Mouse (Mus musculus): Measurements from ENCODE around the gene Jsrp1. TPM values are rescaled to one million over a fixed set of nuclear protein-coding genes. Genes with fewer than 3 reads are reported as not detected.
A peak's percentile ranks its signal among the peaks of the same experiment; 100 is the strongest.

The Jsrp1 gene
- polyA plus RNA-seq, 1 experiment from 2014 or later, result 0.38 TPM

GRCm38 (mm10) chr10:80797186-80798149 lies 15.8 kb downstream of the Jsrp1 start:
- Histone ChIP-seq H3K27ac (replicated peaks) (peak overlapping the region; percentile 94), H3K27me3 (no peaks in the 10 kb centered on the region), H3K4me3 (peak overlapping the region; percentile 88), H3K9me3 (no peaks in the 10 kb centered on the region), H3K36me3 (peaks cover 58% of the 10 kb centered on the region), H3K4me1 (peaks cover 29% of the 10 kb centered on the region), H3K4me2 (replicated peaks) (peak overlapping the region; percentile 76), H3K9ac (replicated peaks) (peak overlapping the region; percentile 94)
- peak; percentile 67 for ATAC-seq (ENCODE audit: low FRiP score, low read depth)
- WGBS, result 4% methylated on average over 58 of the region's 59 CpGs

GRCm38 (mm10) chr10:80796307-80796848 lies 16.9 kb downstream of the Jsrp1 start:
- Histone ChIP-seq H3K27ac (replicated peaks) (no peak overlapping the region), H3K27me3 (no peaks in the 10 kb centered on the region), H3K9ac (replicated peaks) (peak overlapping the region; percentile 94), H3K9me3 (no peaks in the 10 kb centered on the region), H3K4me2 (replicated peaks) (peak overlapping the region; percentile 76), H3K4me3 (peak overlapping the region; percentile 88), H3K36me3 (peaks cover 58% of the 10 kb centered on the region), H3K4me1 (peaks cover 29% of the 10 kb centered on the region)
- WGBS, result 90% methylated on average over 9 of the region's 9 CpGs
- no peak for ATAC-seq (ENCODE audit: low FRiP score, low read depth)

GRCm38 (mm10) chr10:80794750-80795149 lies 18.5 kb downstream of the Jsrp1 start:
- 0 out of 2 replicates have a peak overlapping the region, but pooled peaks have one; percentile 21 for H3K27ac ChIP-seq (replicated peaks)
- H3K4me1 ChIP-seq, result peaks cover 20% of the 10 kb centered on the region
- no peak overlapping the region for H3K4me2 ChIP-seq (replicated peaks)
- no peaks in the 10 kb centered on the region for H3K27me3 ChIP-seq
- no peaks in the 10 kb centered on the region for H3K9me3 ChIP-seq
- no peak overlapping the region for H3K9ac ChIP-seq (replicated peaks)
- ATAC-seq (ENCODE audit: low FRiP score, low read depth), result no peak
- no peak overlapping the region for H3K4me3 ChIP-seq
- WGBS, result 89% methylated on average over 8 of the region's 8 CpGs
- peaks cover 70% of the 10 kb centered on the region for H3K36me3 ChIP-seq

- H3K36me3 ChIP-seq, result peaks cover 78% of the 10 kb centered on the region
- 88% methylated on average over 4 of the region's 4 CpGs for WGBS
Measured at GRCm38 (mm10) chr10:80793803-80794202, 19.5 kb downstream of the Jsrp1 start.

GRCm38 (mm10) chr10:80793033-80793784 lies 20.1 kb downstream of the Jsrp1 start:
- no peak overlapping the region for H3K9ac ChIP-seq (replicated peaks)
- H3K4me3 ChIP-seq, result no peak overlapping the region
- no peak overlapping the region for H3K4me2 ChIP-seq (replicated peaks)
- ATAC-seq (ENCODE audit: low FRiP score, low read depth), result no peak
- peaks cover 13% of the 10 kb centered on the region for H3K4me1 ChIP-seq
- peaks cover 84% of the 10 kb centered on the region for H3K36me3 ChIP-seq
- H3K27ac ChIP-seq (replicated peaks), result no peak overlapping the region
- H3K27me3 ChIP-seq, result no peaks in the 10 kb centered on the region
- no peaks in the 10 kb centered on the region for H3K9me3 ChIP-seq
- WGBS, result 91% methylated on average over 13 of the region's 13 CpGs

More at GRCm38 (mm10) chr10:80793803-80794202, 19.5 kb downstream of the Jsrp1 start:
- Histone ChIP-seq H3K9me3 (no peaks in the 10 kb centered on the region), H3K27me3 (no peaks in the 10 kb centered on the region), H3K4me3 (no peak overlapping the region), H3K9ac (replicated peaks) (no peak overlapping the region), H3K4me1 (peaks cover 13% of the 10 kb centered on the region), H3K4me2 (replicated peaks) (no peak overlapping the region), H3K27ac (replicated peaks) (no peak overlapping the region)
- ATAC-seq (ENCODE audit: low FRiP score, low read depth), result no peak

GRCm38 (mm10) chr10:80792175-80793032 lies 20.9 kb downstream of the Jsrp1 start:
- Histone ChIP-seq H3K27me3 (no peaks in the 10 kb centered on the region), H3K4me3 (no peak overlapping the region), H3K27ac (replicated peaks) (0 out of 2 replicates have a peak overlapping the region, but pooled peaks have one; percentile 21), H3K4me1 (peaks cover 13% of the 10 kb centered on the region), H3K4me2 (replicated peaks) (no peak overlapping the region), H3K36me3 (peaks cover 92% of the 10 kb centered on the region), H3K9me3 (no peaks in the 10 kb centered on the region), H3K9ac (replicated peaks) (no peak overlapping the region)
- 75% methylated on average over 34 of the region's 41 CpGs for WGBS
- no peak for ATAC-seq (ENCODE audit: low FRiP score, low read depth)

- H3K4me3 ChIP-seq, result no peak overlapping the region
- H3K27ac ChIP-seq (replicated peaks), result 0 out of 2 replicates have a peak overlapping the region, but pooled peaks have one; percentile 20
Measured at GRCm38 (mm10) chr10:80791476-80792174, 21.7 kb downstream of the Jsrp1 start.

GRCm38 (mm10) chr10:80790761-80791404 lies 22.4 kb downstream of the Jsrp1 start:
- no peaks in the 10 kb centered on the region for H3K9me3 ChIP-seq
- H3K4me3 ChIP-seq, result no peak overlapping the region
- ATAC-seq (ENCODE audit: low FRiP score, low read depth), result no peak
- H3K36me3 ChIP-seq, result peaks cover 98% of the 10 kb centered on the region
- H3K27me3 ChIP-seq, result no peaks in the 10 kb centered on the region
- no peak overlapping the region for H3K27ac ChIP-seq (replicated peaks)
- no peak overlapping the region for H3K9ac ChIP-seq (replicated peaks)
- 87% methylated on average over 19 of the region's 19 CpGs for WGBS
- H3K4me1 ChIP-seq, result 0 out of 2 replicates have a peak, but pooled peaks cover 2% of the 10 kb centered on the region
- H3K4me2 ChIP-seq (replicated peaks), result no peak overlapping the region

More at GRCm38 (mm10) chr10:80791476-80792174, 21.7 kb downstream of the Jsrp1 start:
- WGBS, result 88% methylated on average over 30 of the region's 33 CpGs
- ATAC-seq (ENCODE audit: low FRiP score, low read depth), result no peak
- Histone ChIP-seq H3K9ac (replicated peaks) (no peak overlapping the region), H3K4me2 (replicated peaks) (no peak overlapping the region), H3K4me1 (peaks cover 7% of the 10 kb centered on the region), H3K36me3 (peaks cover 98% of the 10 kb centered on the region), H3K9me3 (no peaks in the 10 kb centered on the region), H3K27me3 (no peaks in the 10 kb centered on the region)

- Histone ChIP-seq H3K36me3 (peaks cover 99% of the 10 kb centered on the region), H3K9me3 (no peaks in the 10 kb centered on the region), H3K4me2 (replicated peaks) (no peak overlapping the region), H3K9ac (replicated peaks) (no peak overlapping the region), H3K27me3 (no peaks in the 10 kb centered on the region), H3K4me3 (no peak overlapping the region), H3K27ac (replicated peaks) (no peak overlapping the region), H3K4me1 (no peaks in the 10 kb centered on the region)
- no peak for ATAC-seq (ENCODE audit: low FRiP score, low read depth)
- 89% methylated on average over 2 of the region's 2 CpGs for WGBS
Measured at GRCm38 (mm10) chr10:80787517-80787916, 25.8 kb downstream of the Jsrp1 start.

GRCm38 (mm10) chr10:80785963-80786362 lies 27.3 kb downstream of the Jsrp1 start:
- Histone ChIP-seq H3K9me3 (no peaks in the 10 kb centered on the region), H3K27me3 (no peaks in the 10 kb centered on the region), H3K4me2 (replicated peaks) (no peak overlapping the region), H3K9ac (replicated peaks) (no peak overlapping the region), H3K27ac (replicated peaks) (no peak overlapping the region), H3K4me3 (no peak overlapping the region), H3K36me3 (peaks cover 99% of the 10 kb centered on the region), H3K4me1 (no peaks in the 10 kb centered on the region)
- no peak for ATAC-seq (ENCODE audit: low FRiP score, low read depth)
- WGBS, result 92% methylated on average over 11 of the region's 11 CpGs
